ENCODE assay signal across 20 mouse cellular contexts in genomic region chr3:6886200-6887052, GRCm38 (mm10).
DNase-seq lines count a peak whose midpoint lies in the region; ATAC-seq and TF ChIP-seq lines count a peak whose summit lies in the region.
"Had no signal": no experiment of that assay in that cellular context is flagged by ENCODE, and none has a peak within 500 bp of the region (broad histone marks: within the 10 kb centered on the region; RNA-seq: fewer than 3 reads in every experiment).

No protein-coding gene starts in this region.

- no peak overlapping the region for H3K9ac ChIP-seq in midbrain, embryonic 13.5 days (replicated peaks)
- H3K9ac ChIP-seq in midbrain, embryonic 11.5 days (ENCODE audit: low read length) = no peak overlapping the region
- H3K9ac ChIP-seq in forebrain, embryonic 16.5 days (replicated peaks; ENCODE audit: low read depth, low read length) = no peak overlapping the region
- H3K9ac ChIP-seq in hindbrain, postnatal 0 days (replicated peaks; ENCODE audit: low read length) = no peak overlapping the region
- no peak overlapping the region for H3K9ac ChIP-seq in neural tube, embryonic 14.5 days (replicated peaks; ENCODE audit: low read depth, low read length)
- H3K9ac ChIP-seq: heart, embryonic 12.5 days had no signal

- TF ChIP-seq CTCF in hindbrain, postnatal 0 days (IDR thresholded peaks at IDR 0.05; ENCODE audit: low read depth) = no peak

- H3K4me2 ChIP-seq in midbrain, embryonic 13.5 days (replicated peaks) = no peak overlapping the region
- H3K4me2 ChIP-seq in midbrain, embryonic 11.5 days = no peak overlapping the region
- 0 out of 2 replicates have a peak overlapping the region, but pooled peaks have one; percentile 17 for H3K4me2 ChIP-seq in forebrain, embryonic 16.5 days (ENCODE audit: low read length)
- H3K4me2 ChIP-seq in hindbrain, postnatal 0 days (ENCODE audit: low read depth, low read length) = no peak overlapping the region
- no peak overlapping the region for H3K4me2 ChIP-seq in neural tube, embryonic 14.5 days (ENCODE audit: low read depth, low read length)
- H3K4me2 ChIP-seq: heart, embryonic 12.5 days; liver, embryonic 11.5 days had no signal

- H3K27ac ChIP-seq in midbrain, embryonic 13.5 days = no peak overlapping the region
- H3K27ac ChIP-seq in midbrain, embryonic 11.5 days (ENCODE audit: low read depth, low read length) = no peak overlapping the region
- 0 out of 2 replicates have a peak overlapping the region, but pooled peaks have one; percentile 2 for H3K27ac ChIP-seq in forebrain, embryonic 16.5 days (ENCODE audit: low read length)
- H3K27ac ChIP-seq in hindbrain, postnatal 0 days = no peak overlapping the region
- peak overlapping the region; percentile 8; the same call in 1 of the 2 replicates for H3K27ac ChIP-seq in neural tube, embryonic 14.5 days (ENCODE audit: low read depth, low read length)
- H3K27ac ChIP-seq: macrophage had no signal

- WGBS in midbrain, embryonic 13.5 days = 71% methylated on average over 4 of the region's 4 CpGs
- WGBS in midbrain, embryonic 11.5 days = 83% methylated on average over 4 of the region's 4 CpGs
- 36% methylated on average over 4 of the region's 4 CpGs for WGBS in forebrain, embryonic 16.5 days
- WGBS in hindbrain, postnatal 0 days = 68% methylated on average over 4 of the region's 4 CpGs
- 42% methylated on average over 4 of the region's 4 CpGs for WGBS in neural tube, embryonic 14.5 days

- H3K36me3 ChIP-seq in midbrain, embryonic 13.5 days = no peaks in the 10 kb centered on the region
- H3K36me3 ChIP-seq in midbrain, embryonic 11.5 days (ENCODE audit: control insufficient read depth, insufficient read depth, low read length) = no peaks in the 10 kb centered on the region
- H3K36me3 ChIP-seq in forebrain, embryonic 16.5 days (ENCODE audit: control insufficient read depth, insufficient read depth) = no peaks in the 10 kb centered on the region
- H3K36me3 ChIP-seq in hindbrain, postnatal 0 days (ENCODE audit: insufficient read depth, low read length) = no peaks in the 10 kb centered on the region
- H3K36me3 ChIP-seq in neural tube, embryonic 14.5 days (ENCODE audit: control insufficient read depth, insufficient read depth, low read length) = no peaks in the 10 kb centered on the region
- H3K36me3 ChIP-seq: heart, embryonic 12.5 days had no signal

- no peak for DNase-seq in midbrain, embryonic 11.5 days (ENCODE audit: low spot score, missing footprints)
- DNase-seq in hindbrain, postnatal 0 days (ENCODE audit: low spot score) = peak; percentile 10
- DNase-seq in kidney, postnatal 36 days = no peak
- no peak for DNase-seq in cerebellum, postnatal 36 days
- no peak for DNase-seq in layer of hippocampus, adult 9-10 months (ENCODE audit: low spot score)
- DNase-seq: adrenal gland, postnatal 25 days; B cell, adult 2 months; cerebellum, adult 11 months; cerebellum, postnatal 14 days; kidney, adult 9 months; kidney, postnatal 25 days; lung, adult 2 months; right cerebral cortex, adult 18-20 months; thymus, postnatal 14 days had no signal

- no peaks in the 10 kb centered on the region for H3K9me3 ChIP-seq in midbrain, embryonic 13.5 days
- H3K9me3 ChIP-seq in midbrain, embryonic 11.5 days (ENCODE audit: control insufficient read depth, low read length) = no peaks in the 10 kb centered on the region
- no peaks in the 10 kb centered on the region for H3K9me3 ChIP-seq in forebrain, embryonic 16.5 days (ENCODE audit: control insufficient read depth, low read length)
- H3K9me3 ChIP-seq in hindbrain, postnatal 0 days (ENCODE audit: low read length) = no peaks in the 10 kb centered on the region
- no peaks in the 10 kb centered on the region for H3K9me3 ChIP-seq in neural tube, embryonic 14.5 days (ENCODE audit: control insufficient read depth, low read length)
- H3K9me3 ChIP-seq: heart, embryonic 12.5 days had no signal

- no peaks in the 10 kb centered on the region for H3K4me1 ChIP-seq in midbrain, embryonic 13.5 days (replicated peaks)
- no peaks in the 10 kb centered on the region for H3K4me1 ChIP-seq in midbrain, embryonic 11.5 days (ENCODE audit: control insufficient read depth, insufficient read depth, low read length)
- peaks cover 7% of the 10 kb centered on the region; the same call in 1 of the 2 replicates for H3K4me1 ChIP-seq in forebrain, embryonic 16.5 days (replicated peaks; ENCODE audit: control insufficient read depth, insufficient read depth, low read length)
- no peaks in the 10 kb centered on the region for H3K4me1 ChIP-seq in hindbrain, postnatal 0 days (ENCODE audit: insufficient read depth, low read length)
- H3K4me1 ChIP-seq in neural tube, embryonic 14.5 days (ENCODE audit: control insufficient read depth, insufficient read depth, low read length) = 0 out of 2 replicates have a peak, but pooled peaks cover 3% of the 10 kb centered on the region
- H3K4me1 ChIP-seq: heart, embryonic 12.5 days had no signal

- H3K4me3 ChIP-seq in midbrain, embryonic 13.5 days (replicated peaks) = no peak overlapping the region
- H3K4me3 ChIP-seq in midbrain, embryonic 11.5 days (ENCODE audit: low read depth, low read length) = no peak overlapping the region
- H3K4me3 ChIP-seq in forebrain, embryonic 16.5 days (replicated peaks; ENCODE audit: low read length) = no peak overlapping the region
- no peak overlapping the region for H3K4me3 ChIP-seq in hindbrain, postnatal 0 days (ENCODE audit: low read length)
- H3K4me3 ChIP-seq in neural tube, embryonic 14.5 days (ENCODE audit: low read depth, low read length) = no peak overlapping the region
- H3K4me3 ChIP-seq: heart, embryonic 12.5 days had no signal

- no peaks in the 10 kb centered on the region for H3K27me3 ChIP-seq in midbrain, embryonic 13.5 days
- H3K27me3 ChIP-seq in midbrain, embryonic 11.5 days (ENCODE audit: control insufficient read depth, insufficient read depth, low read length) = no peaks in the 10 kb centered on the region
- peaks cover 16% of the 10 kb centered on the region for H3K27me3 ChIP-seq in forebrain, embryonic 16.5 days (replicated peaks; ENCODE audit: control insufficient read depth, insufficient read depth, low read length)
- no peaks in the 10 kb centered on the region for H3K27me3 ChIP-seq in hindbrain, postnatal 0 days (ENCODE audit: insufficient read depth, low read length)
- no peaks in the 10 kb centered on the region for H3K27me3 ChIP-seq in neural tube, embryonic 14.5 days (ENCODE audit: control insufficient read depth, insufficient read depth, low read length)
- H3K27me3 ChIP-seq: heart, embryonic 12.5 days had no signal

- peak; percentile 72 for ATAC-seq in midbrain, embryonic 13.5 days
- no peak for ATAC-seq in midbrain, embryonic 11.5 days (ENCODE audit: low FRiP score)
- ATAC-seq in forebrain, embryonic 16.5 days = peak; percentile 80
- ATAC-seq in hindbrain, postnatal 0 days = peak; percentile 76
- ATAC-seq in neural tube, embryonic 14.5 days (ENCODE audit: low read depth) = peak; percentile 94

Comparison
In these comparisons a context has a peak if more than half of its experiments do, and no peak if none do; other contexts are left out.
1. H3K27ac ChIP-seq: peak in forebrain, embryonic 16.5 days (single experiment) and neural tube, embryonic 14.5 days (single experiment); none in midbrain, embryonic 13.5 days (single experiment), midbrain, embryonic 11.5 days (single experiment) and hindbrain, postnatal 0 days (single experiment).